Mouse (Mus musculus) brain, embryonic 14.5 days (tissue): ENCODE results near the gene Dst.

Experiments used
- CTCF ChIP-seq: fragments of 200-500 bp; IDR thresholded peaks from 2 replicates; pipeline ENCODE4 v1.5.1; 2012; ENCODE audit warnings: inconsistent platforms, mild to moderate bottlenecking, moderate library complexity, borderline replicate concordance; ENCODE audit not compliant: insufficient read depth, insufficient read length; ENCODE audit errors: extremely low read depth
- POLR2A ChIP-seq: fragments of 200-500 bp; IDR thresholded peaks from 2 replicates; pipeline ENCODE4 v1.6.1; 2012; ENCODE audit warnings: mild to moderate bottlenecking, inconsistent platforms, borderline replicate concordance; ENCODE audit not compliant: poor library complexity, insufficient read depth, insufficient read length, severe bottlenecking; ENCODE audit errors: extremely low read depth

DNA sequence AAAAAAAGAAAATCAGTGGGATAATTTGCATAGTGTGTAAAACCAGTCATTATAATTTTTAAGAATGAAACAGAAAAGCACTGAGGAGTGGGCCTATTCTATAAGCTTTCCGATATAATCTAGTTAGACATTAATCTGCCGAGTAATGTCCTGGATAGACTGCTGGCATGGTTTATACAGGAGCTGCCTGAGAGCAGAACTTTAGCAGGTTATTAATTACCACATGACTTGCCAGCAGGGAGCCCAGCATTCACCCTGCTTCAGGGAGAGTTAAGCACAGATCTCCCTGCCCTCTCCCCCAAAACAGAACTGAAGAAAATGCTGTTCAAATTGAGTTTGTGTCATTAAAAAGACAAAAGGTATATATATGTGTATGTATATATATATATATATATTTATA lies 323.0 kb downstream of the Dst start:
- TF ChIP-seq CTCF = no peak
- TF ChIP-seq POLR2A = no peak
